Mouse (Mus musculus): ENCODE measurements at regions not wholly inside any gene's neighbourhood (a gene's known extent, or its start where the extent isn't known, plus 50 kb on each side); places are given as distances from the start of the nearest gene placed in this dataset.
A peak's percentile ranks its signal among the peaks of the same experiment; 100 is the strongest.

DNA sequence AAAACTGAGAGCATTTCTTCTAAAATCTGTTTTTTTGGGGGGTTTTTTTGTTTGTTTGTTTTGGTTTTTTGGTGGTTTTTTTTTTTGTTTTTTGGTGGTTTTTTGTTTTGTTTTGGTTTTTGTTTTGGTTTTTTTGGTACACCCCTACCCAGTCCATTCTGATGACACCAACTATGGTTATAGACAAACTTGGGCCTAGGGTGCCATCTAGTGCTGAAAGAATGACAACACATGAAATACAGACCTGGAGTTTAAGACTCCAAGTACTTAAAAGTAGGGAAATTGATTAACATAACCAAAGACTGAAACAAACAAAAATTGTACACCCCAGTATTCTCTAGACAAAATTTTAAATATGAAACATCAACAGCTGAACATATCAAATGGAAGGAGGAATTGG lies 76.0 kb upstream of the Ano5 start:
- peak; percentile 12 to 25 for DNase-seq

DNA sequence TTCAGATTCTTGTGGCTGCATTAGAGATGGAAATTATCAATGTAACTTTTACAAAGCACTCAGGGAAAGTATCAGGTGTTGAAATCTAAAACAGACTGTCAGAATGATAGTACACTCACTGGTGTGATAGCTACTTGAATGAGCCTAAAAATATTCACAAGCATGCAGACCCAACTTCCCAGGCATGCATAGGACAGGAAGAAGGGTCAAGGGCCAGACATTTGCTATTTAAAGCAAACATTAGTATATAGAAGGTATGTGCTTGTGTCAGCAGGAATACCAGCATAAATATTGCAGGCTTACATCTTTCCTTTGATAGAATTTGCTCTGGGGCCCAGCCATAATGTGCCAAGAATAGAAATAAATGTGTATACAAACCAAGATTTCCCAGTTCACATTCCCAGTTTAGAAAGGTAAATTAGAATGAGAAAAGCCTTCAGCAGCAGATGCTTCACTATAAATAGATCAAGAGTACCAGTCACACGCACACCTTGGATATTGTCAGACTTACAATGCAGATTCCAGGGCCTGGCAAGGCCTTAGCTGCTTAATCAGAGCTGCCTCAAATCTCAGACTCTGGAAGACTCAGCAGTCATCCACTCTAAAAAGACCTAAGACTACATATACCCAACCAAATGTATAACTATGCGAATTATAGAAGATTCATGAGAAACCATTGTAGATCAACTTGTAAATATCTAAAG lies 55.7 kb upstream of the Ano5 start:
- DNase-seq = no peak

DNA sequence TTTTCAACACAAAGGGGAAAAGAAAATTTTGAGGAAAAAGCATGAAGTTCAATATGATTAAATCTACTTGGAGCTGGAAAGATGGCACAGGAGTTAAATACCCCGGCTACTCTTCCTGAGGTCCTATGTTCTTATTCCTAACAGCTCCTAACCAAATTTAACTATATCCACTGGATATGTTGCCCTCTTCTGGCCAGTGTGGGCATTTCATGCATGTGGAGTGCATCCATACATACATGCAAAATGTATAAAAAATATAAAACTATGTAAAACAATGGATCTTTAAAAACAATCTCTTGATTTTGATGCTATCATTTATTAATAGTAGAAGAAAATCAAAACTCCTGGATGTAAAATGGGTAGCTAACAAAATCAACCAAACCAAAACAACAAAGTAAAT lies 52.1 kb upstream of the Ano5 start:
- peak; percentile 15 to 25 for DNase-seq

All from kidney, postnatal 4 days (tissue).